16 mouse cellular contexts compared by ENCODE assay signal in genomic region chr5:5707341-5708278, GRCm38 (mm10). TPM values are rescaled to one million over a fixed set of nuclear protein-coding genes. Genes with fewer than 3 reads are reported as not detected.
DNase-seq lines count a peak whose midpoint lies in the region; ATAC-seq and TF ChIP-seq lines count a peak whose summit lies in the region.
"Had no signal": no experiment of that assay in that cellular context is flagged by ENCODE, and none has a peak within 500 bp of the region (broad histone marks: within the 10 kb centered on the region; RNA-seq: fewer than 3 reads in every experiment).

No protein-coding gene starts in this region.

- H3K4me1 ChIP-seq in kidney, adult 2 months (ENCODE audit: control insufficient read depth, insufficient read depth, low read length), result no peaks in the 10 kb centered on the region; the same call in 1 of the 2 replicates
- peaks cover 6% of the 10 kb centered on the region; the same call in 1 of the 2 replicates for H3K4me1 ChIP-seq in limb, embryonic 14.5 days (ENCODE audit: control insufficient read depth, insufficient read depth, low read length)
- H3K4me1 ChIP-seq: heart, embryonic 13.5 days; hindbrain, embryonic 12.5 days; megakaryocyte, embryonic 14.5 days had no signal

- no peaks in the 10 kb centered on the region for H3K27me3 ChIP-seq in kidney, adult 2 months (replicated peaks; ENCODE audit: control insufficient read depth, insufficient read depth, low read length)
- no peaks in the 10 kb centered on the region for H3K27me3 ChIP-seq in limb, embryonic 14.5 days (ENCODE audit: control insufficient read depth, insufficient read depth, low read length)
- H3K27me3 ChIP-seq: heart, embryonic 13.5 days; hindbrain, embryonic 12.5 days; megakaryocyte, embryonic 14.5 days had no signal

- H3K9me3 ChIP-seq in limb, embryonic 14.5 days (ENCODE audit: control insufficient read depth, low read length), result no peaks in the 10 kb centered on the region
- H3K9me3 ChIP-seq: heart, embryonic 13.5 days; hindbrain, embryonic 12.5 days; megakaryocyte, embryonic 14.5 days had no signal

- TF ChIP-seq POLR2A in kidney, adult 2 months (IDR thresholded peaks at IDR 0.05; ENCODE audit: low read depth, low read length), result no peak
- TF ChIP-seq POLR2A in limb, embryonic 14.5 days (IDR thresholded peaks at IDR 0.05; ENCODE audit: borderline replicate concordance, extremely low read depth, insufficient read depth, insufficient read length), result no peak

- no peaks in the 10 kb centered on the region for H3K36me3 ChIP-seq in kidney, adult 2 months (ENCODE audit: control insufficient read depth, insufficient read depth, low read length)
- no peaks in the 10 kb centered on the region for H3K36me3 ChIP-seq in limb, embryonic 14.5 days (ENCODE audit: control insufficient read depth, insufficient read depth, low read length)
- H3K36me3 ChIP-seq: heart, embryonic 13.5 days; hindbrain, embryonic 12.5 days had no signal

- no peak for TF ChIP-seq CTCF in kidney, adult 2 months (conservative IDR thresholded peaks at IDR 0.05; ENCODE audit: insufficient read depth, insufficient read length, low read depth, low read length)

- H3K4me2 ChIP-seq in limb, embryonic 14.5 days (replicated peaks; ENCODE audit: low read depth, low read length, severe bottlenecking), result peak overlapping the region; percentile 20; the same call in 1 of the 2 replicates
- H3K4me2 ChIP-seq: heart, embryonic 13.5 days; hindbrain, embryonic 12.5 days had no signal

- no peak for ATAC-seq in limb, embryonic 14.5 days (ENCODE audit: low FRiP score, low read depth)
- ATAC-seq: CD4-positive, CD25-positive, alpha-beta regulatory T cell, adult 4 months had no signal

- 32% methylated on average over 13 of the region's 13 CpGs for WGBS in kidney, adult 2 months
- 27% methylated on average over 13 of the region's 13 CpGs for WGBS in limb, embryonic 14.5 days

- H3K27ac ChIP-seq in kidney, adult 2 months (ENCODE audit: insufficient read depth, low read depth, low read length), result peak overlapping the region; percentile 46; the same call in 1 of the 2 replicates
- H3K27ac ChIP-seq in limb, embryonic 14.5 days (replicated peaks; ENCODE audit: low read depth, low read length), result no peak overlapping the region
- H3K27ac ChIP-seq: heart, embryonic 13.5 days; hindbrain, embryonic 12.5 days; liver, embryonic 14.5 days had no signal

- DNase-seq in kidney, adult 2 months, result peak; percentile 7
- DNase-seq in kidney, postnatal 36 days, result no peak
- peak; percentile 59 for DNase-seq in 3T3-L1 (ENCODE audit: low read depth, low spot score)
- DNase-seq in MEL-GATA-1-ER (ENCODE audit: extremely low read depth, low read depth), result peak; percentile 15
- no peak for DNase-seq in limb, embryonic 14.5 days (ENCODE audit: low spot score)
- no peak for DNase-seq in cerebellum, adult 11 months
- DNase-seq in left cerebral cortex, adult 8-10 months (ENCODE audit: low spot score in 2 of 2), result no peak
- DNase-seq in heart, adult 18-20 months, result no peak
- DNase-seq: thymus, postnatal 4 days had no signal

- peak overlapping the region; percentile 4; the same call in 1 of the 2 replicates for H3K4me3 ChIP-seq in kidney, adult 2 months (ENCODE audit: insufficient read depth, low read depth, low read length)
- H3K4me3 ChIP-seq in limb, embryonic 14.5 days (replicated peaks; ENCODE audit: low read length), result 0 out of 2 replicates have a peak overlapping the region, but pooled peaks have one; percentile 3
- H3K4me3 ChIP-seq: erythroblast, embryonic 14.5 days; heart, embryonic 13.5 days; hindbrain, embryonic 12.5 days; megakaryocyte, embryonic 14.5 days had no signal

- no peak overlapping the region for H3K9ac ChIP-seq in limb, embryonic 14.5 days (ENCODE audit: low read depth, low read length, severe bottlenecking)
- H3K9ac ChIP-seq: heart, embryonic 13.5 days; hindbrain, embryonic 12.5 days; liver, embryonic 14.5 days had no signal

RNA-seq across cellular contexts. Expression of gene Steap2, which starts 13.2 kb away (rescaled TPM):
- 71.7 and 76.1 TPM in 2 replicates for polyA plus RNA-seq in kidney, adult 2 months (2012; rRNA removed)
- polyA plus RNA-seq in limb, embryonic 14.5 days (2012; rRNA removed), result 5.7 and 7.9 TPM in 2 replicates
- 5.9 and 7.8 TPM in 2 replicates for polyA plus RNA-seq in limb, embryonic 14.5 days (2014; fragmentation: Nextera tagmentation; extraction: Ambion mirVana)
- total RNA-seq in left cerebral cortex, adult 8-10 months (2022), result 10 to 100 TPM; 10.2 to 13.3 (median 11.0) TPM
- 1 to 10 TPM in 1 of 2 experiments, under 1 TPM in 1; 0.45 to 1.1 TPM for total RNA-seq in heart, adult 18-20 months (2021)
- total RNA-seq: common myeloid progenitor, adult 5-6 weeks had no signal
- polyA plus RNA-seq: CD4-positive, CD25-positive, alpha-beta regulatory T cell, adult 4 months had no signal

RNA-seq across cellular contexts. Expression of gene Steap1, which starts 41.5 kb away (rescaled TPM):
- polyA plus RNA-seq in kidney, adult 2 months (2012; rRNA removed), result 5.2 and 6.4 TPM in 2 replicates
- 3.3 and 3.6 TPM in 2 replicates for polyA plus RNA-seq in limb, embryonic 14.5 days (2012; rRNA removed)
- polyA plus RNA-seq in limb, embryonic 14.5 days (2014; fragmentation: Nextera tagmentation; extraction: Ambion mirVana), result 4.7 and 4.8 TPM in 2 replicates
- total RNA-seq in left cerebral cortex, adult 8-10 months (2022), result 1 to 10 TPM in 1 of 4 experiments, under 1 TPM in 3; 0.27 to 1.6 (median 0.49) TPM
- total RNA-seq in heart, adult 18-20 months (2021), result under 1 TPM in 1 of 2 experiments, not detected in 1; 0.31 TPM
- total RNA-seq: common myeloid progenitor, adult 5-6 weeks had no signal
- polyA plus RNA-seq: CD4-positive, CD25-positive, alpha-beta regulatory T cell, adult 4 months; erythroblast, embryonic 14.5 days had no signal

RNA-seq across cellular contexts. Expression of gene Cfap69, which starts 43.6 kb away (rescaled TPM):
- 3.8 and 4.5 TPM in 2 replicates for polyA plus RNA-seq in kidney, adult 2 months (2012; rRNA removed)
- polyA plus RNA-seq in limb, embryonic 14.5 days (2012; rRNA removed), result 2.4 and 3.8 TPM in 2 replicates
- polyA plus RNA-seq in limb, embryonic 14.5 days (2014; fragmentation: Nextera tagmentation; extraction: Ambion mirVana), result 2.6 and 3.1 TPM in 2 replicates
- total RNA-seq in left cerebral cortex, adult 8-10 months (2022), result 10 to 100 TPM; 13.7 to 23.6 (median 21.6) TPM
- total RNA-seq in heart, adult 18-20 months (2021), result under 1 TPM; 0.69 to 0.87 TPM
- total RNA-seq: common myeloid progenitor, adult 5-6 weeks had no signal
- polyA plus RNA-seq: CD4-positive, CD25-positive, alpha-beta regulatory T cell, adult 4 months had no signal

Comparison
In these comparisons a context has a peak if more than half of its experiments do, and no peak if none do; other contexts are left out.
1. DNase-seq: peak in kidney, adult 2 months (single experiment), 3T3-L1 (single experiment) and MEL-GATA-1-ER (single experiment); none in kidney, postnatal 36 days (0 of 2), limb, embryonic 14.5 days (single experiment), cerebellum, adult 11 months (single experiment), left cerebral cortex, adult 8-10 months (0 of 2) and heart, adult 18-20 months (0 of 2).
2. RNA of gene Steap2, which starts 13.2 kb away (total RNA-seq): 10.2 to 13.3 TPM in left cerebral cortex, adult 8-10 months; 0.45 to 1.1 TPM in heart, adult 18-20 months; every median in the first group is over 4 times any median in the second.
3. RNA of gene Cfap69, which starts 43.6 kb away (total RNA-seq): 13.7 to 23.6 TPM in left cerebral cortex, adult 8-10 months; 0.69 to 0.87 TPM in heart, adult 18-20 months; every median in the first group is over 4 times any median in the second.